Mouse (Mus musculus) heart, embryonic 14.5 days (tissue): ENCODE results near the gene Slc30a2. TPM values are rescaled to one million over a fixed set of nuclear protein-coding genes. Genes with fewer than 3 reads are reported as not detected.

Experiments used
- polyA plus RNA-seq: library from polyadenylated mRNA; unstranded; fragments of >200 nt; fragmentation: Nextera tagmentation; extraction: Ambion mirVana; gene quantifications from 2 replicates; pipeline ENCODE4 v1.2.1, GENCODE M21; 2014

Gene Slc30a2
- polyA plus RNA-seq, 1 experiment from 2014 or later, result 0.08 TPM

Other genes starting within 250 kb of the Slc30a2 start
- 10.7 and 16.4 TPM in 2 replicates for gene Cd52, start 248.1 kb upstream of the Slc30a2 start, polyA plus RNA-seq
- gene Ubxn11, start 240.6 kb upstream of the Slc30a2 start, polyA plus RNA-seq, result 1.1 and 2.9 TPM in 2 replicates
- 196 and 209 TPM in 2 replicates for gene Sh3bgrl3, start 214.4 kb upstream of the Slc30a2 start, polyA plus RNA-seq
- gene Cep85, start 156.1 kb upstream of the Slc30a2 start, polyA plus RNA-seq, result 35.4 and 37.0 TPM in 2 replicates
- not detected in 2 replicates for gene Gm7534, start 140.2 kb upstream of the Slc30a2 start, polyA plus RNA-seq
- gene Catsper4, start 115.8 kb upstream of the Slc30a2 start, polyA plus RNA-seq, result not detected in 2 replicates
- 0.57 and 0.62 TPM in 2 replicates for gene Cnksr1, start 104.8 kb upstream of the Slc30a2 start, polyA plus RNA-seq
- gene E130218I03Rik, start 99.5 kb upstream of the Slc30a2 start, polyA plus RNA-seq, result 0.20 TPM in 1 of 2 replicates, not detected in the other
- 8.6 and 9.1 TPM in 2 replicates for gene Zfp593, start 97.6 kb upstream of the Slc30a2 start, polyA plus RNA-seq
- gene Gm30191, start 96.2 kb upstream of the Slc30a2 start, polyA plus RNA-seq, result not detected in 2 replicates
- gene Grrp1, start 89.1 kb upstream of the Slc30a2 start, polyA plus RNA-seq, result 4.4 and 6.2 TPM in 2 replicates
- 13.5 and 15.3 TPM in 2 replicates for gene Pdik1l, start 55.3 kb upstream of the Slc30a2 start, polyA plus RNA-seq
- gene Trim63, start 28.1 kb upstream of the Slc30a2 start, polyA plus RNA-seq, result 39.4 and 43.2 TPM in 2 replicates
- 2.8 and 2.9 TPM in 2 replicates for gene Extl1, start 40.7 kb downstream of the Slc30a2 start, polyA plus RNA-seq
- gene Pafah2, start 53.1 kb downstream of the Slc30a2 start, polyA plus RNA-seq, result 11.1 and 12.8 TPM in 2 replicates
- 933 and 977 TPM in 2 replicates for gene Stmn1, start 125.1 kb downstream of the Slc30a2 start, polyA plus RNA-seq
- gene Paqr7, start 153.5 kb downstream of the Slc30a2 start, polyA plus RNA-seq, result 4.2 and 4.6 TPM in 2 replicates
- gene Aunip, start 167.8 kb downstream of the Slc30a2 start, polyA plus RNA-seq, result 2.3 and 3.2 TPM in 2 replicates
- 170 and 175 TPM in 2 replicates for gene Mtfr1l, start 192.2 kb downstream of the Slc30a2 start, polyA plus RNA-seq
- gene Selenon, start 209.0 kb downstream of the Slc30a2 start, polyA plus RNA-seq, result 41.5 and 43.6 TPM in 2 replicates